Mouse (Mus musculus): ENCODE measurements around the gene Rtn4r. TPM values are rescaled to one million over a fixed set of nuclear protein-coding genes. Genes with fewer than 3 reads are reported as not detected.

The Rtn4r gene
- total RNA-seq (2015; ENCODE audit: low replicate concordance) (0.42 and 0.96 TPM in 2 replicates), total RNA-seq (2017; ENCODE audit: low replicate concordance) (not detected in 2 replicates)

GRCm38 (mm10) chr16:18127241-18127861 lies at the start of gene Rtn4r:
Rtn4r (plus strand) TSS chr16:18127642.
- ATAC-seq (replicated peaks; ENCODE audit: low FRiP score, poor library complexity, severe bottlenecking), result no peak

DNA sequence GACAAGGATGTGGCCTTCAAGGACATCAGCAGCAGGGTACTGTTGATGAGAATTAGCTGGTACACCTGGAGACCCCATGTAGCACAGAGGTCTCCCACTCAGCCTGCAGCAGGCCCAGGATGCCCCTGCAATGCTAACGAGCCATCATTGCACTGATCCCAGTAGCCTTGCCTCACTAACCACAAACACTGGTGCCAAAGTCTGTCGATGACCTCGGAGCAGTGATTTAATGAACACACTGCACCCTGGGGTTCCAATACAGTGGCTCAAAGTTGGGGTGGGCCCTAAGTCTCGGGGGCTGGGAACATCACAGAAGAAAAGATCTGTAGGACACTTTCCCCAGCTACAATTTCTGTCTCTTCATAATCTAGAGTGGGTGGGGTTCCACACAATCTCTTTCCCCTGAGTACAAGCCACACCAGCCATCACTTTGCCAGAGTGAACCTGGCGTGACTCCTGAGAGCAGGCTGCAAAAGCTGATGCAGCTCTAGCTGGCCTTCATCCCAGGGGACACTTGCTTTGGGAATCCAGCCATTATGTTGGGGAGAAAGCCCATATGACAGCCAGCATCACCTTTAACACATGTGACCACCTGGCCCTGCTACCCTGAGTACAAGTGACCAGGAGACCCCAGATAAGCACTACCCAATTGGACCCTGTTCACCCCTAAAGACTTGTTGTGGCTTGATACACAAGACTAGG lies 49.0 kb upstream of the Rtn4r start:
- no peak for ATAC-seq (replicated peaks; ENCODE audit: low FRiP score, poor library complexity, severe bottlenecking)

DNA sequence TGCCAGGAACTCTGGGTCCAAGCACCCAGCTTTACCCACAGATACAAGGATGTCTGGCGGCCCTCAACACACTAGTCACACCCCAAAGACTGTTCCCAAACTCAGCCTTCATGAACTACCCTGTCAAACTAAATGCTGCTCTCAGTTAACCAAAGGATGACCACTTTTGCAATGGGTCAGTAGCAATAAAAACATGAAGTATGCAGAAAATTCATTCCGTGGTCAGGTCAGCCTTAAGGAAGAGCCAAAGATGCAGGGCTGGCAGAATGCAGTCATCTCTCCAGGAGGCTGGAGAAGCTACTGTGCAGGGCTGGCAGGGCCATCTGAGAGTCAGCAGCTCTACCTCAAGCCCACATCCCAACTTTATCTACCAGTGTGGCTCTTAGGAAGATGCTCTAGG lies 48.1 kb upstream of the Rtn4r start:
- ATAC-seq (replicated peaks; ENCODE audit: low FRiP score, poor library complexity, severe bottlenecking), result no peak

DNA sequence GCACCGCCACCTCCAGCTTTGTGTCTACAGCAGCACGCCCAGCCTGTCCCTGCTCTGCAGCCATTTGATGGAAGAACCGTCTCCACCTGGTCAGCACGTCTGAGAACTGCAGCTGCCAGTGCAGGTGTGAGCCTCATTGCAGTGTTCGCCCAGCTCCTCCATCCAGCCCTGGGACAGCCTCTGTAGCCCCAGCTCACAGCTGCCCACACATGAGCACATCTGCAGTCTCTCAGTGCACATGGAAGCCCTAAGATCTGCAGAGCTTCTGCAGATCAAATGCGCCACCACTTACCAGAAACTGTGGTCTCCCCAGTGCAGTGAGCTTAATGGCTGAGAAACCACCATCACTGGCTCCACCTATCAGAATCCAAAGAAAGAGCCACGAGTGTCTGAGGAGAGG lies 47.3 kb upstream of the Rtn4r start:
- ATAC-seq (replicated peaks; ENCODE audit: low FRiP score, poor library complexity, severe bottlenecking), result no peak

- no peak for ATAC-seq (replicated peaks; ENCODE audit: low FRiP score, poor library complexity, severe bottlenecking)
Measured at GRCm38 (mm10) chr16:18081149-18081827, 46.2 kb upstream of the Rtn4r start.

- ATAC-seq (replicated peaks; ENCODE audit: low FRiP score, poor library complexity, severe bottlenecking), result no peak
Measured at GRCm38 (mm10) chr16:18082291-18082690, 45.2 kb upstream of the Rtn4r start.

DNA sequence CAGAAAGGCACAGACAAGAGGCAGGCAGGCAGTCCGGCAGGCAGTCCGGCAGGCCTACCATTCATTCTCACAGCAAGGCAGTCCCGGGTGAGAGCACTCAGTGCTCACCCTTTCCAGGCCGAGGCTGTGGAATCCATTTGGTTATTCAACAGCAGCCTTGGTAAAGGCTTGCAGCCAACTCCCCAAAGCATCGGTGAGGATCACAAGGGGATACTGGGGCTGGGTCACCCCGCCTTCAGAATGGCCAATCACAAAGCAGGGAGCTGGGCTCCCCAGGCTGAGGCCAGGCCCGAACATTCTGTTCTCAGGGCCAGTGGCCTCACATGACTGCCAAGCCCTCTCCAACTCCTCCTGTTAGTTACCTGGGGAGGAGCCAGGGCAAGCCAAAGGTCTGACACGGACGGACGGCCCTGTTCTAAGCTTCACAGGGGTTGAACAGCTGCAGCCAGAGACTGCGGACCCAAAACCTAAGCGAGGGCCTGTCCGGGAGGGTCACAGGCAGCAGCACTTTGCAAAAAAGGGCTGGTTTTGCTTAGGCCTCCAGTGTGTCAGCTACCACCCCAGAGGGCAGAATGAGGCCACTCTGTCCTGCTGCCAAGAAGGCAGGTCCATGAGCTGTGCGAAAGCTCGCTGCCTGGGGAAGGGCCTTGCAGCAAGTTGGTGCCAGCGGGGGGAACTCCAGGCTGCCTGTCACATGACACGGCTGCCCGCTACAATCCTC lies 44.1 kb upstream of the Rtn4r start:
- no peak for ATAC-seq (replicated peaks; ENCODE audit: low FRiP score, poor library complexity, severe bottlenecking)

DNA sequence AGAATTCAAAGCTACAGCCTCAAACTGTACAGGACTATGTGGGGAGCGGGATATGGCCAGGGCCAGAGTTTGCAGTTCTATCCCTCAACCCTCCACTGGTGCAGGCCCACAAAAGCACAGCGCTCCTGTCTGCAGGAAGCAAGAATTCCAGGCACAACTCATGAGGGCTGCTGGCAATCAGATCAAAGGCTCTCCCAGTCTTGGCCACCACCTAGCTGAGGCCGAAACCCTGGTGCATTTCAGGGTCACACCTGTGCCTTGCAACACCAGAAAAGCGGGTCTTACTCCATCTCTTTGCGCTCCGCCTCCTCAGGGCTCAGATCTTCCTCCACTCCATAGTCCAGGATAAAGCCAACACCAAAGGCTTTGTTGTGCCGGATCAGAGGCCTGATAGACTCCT lies 43.2 kb upstream of the Rtn4r start:
- no peak for ATAC-seq (replicated peaks; ENCODE audit: low FRiP score, poor library complexity, severe bottlenecking)

- ATAC-seq (replicated peaks; ENCODE audit: low FRiP score, poor library complexity, severe bottlenecking), result no peak
Measured at GRCm38 (mm10) chr16:18087101-18087500, 40.3 kb upstream of the Rtn4r start.

GRCm38 (mm10) chr16:18096348-18096747 lies 31.1 kb upstream of the Rtn4r start:
- ATAC-seq (replicated peaks; ENCODE audit: low FRiP score, poor library complexity, severe bottlenecking), result no peak

DNA sequence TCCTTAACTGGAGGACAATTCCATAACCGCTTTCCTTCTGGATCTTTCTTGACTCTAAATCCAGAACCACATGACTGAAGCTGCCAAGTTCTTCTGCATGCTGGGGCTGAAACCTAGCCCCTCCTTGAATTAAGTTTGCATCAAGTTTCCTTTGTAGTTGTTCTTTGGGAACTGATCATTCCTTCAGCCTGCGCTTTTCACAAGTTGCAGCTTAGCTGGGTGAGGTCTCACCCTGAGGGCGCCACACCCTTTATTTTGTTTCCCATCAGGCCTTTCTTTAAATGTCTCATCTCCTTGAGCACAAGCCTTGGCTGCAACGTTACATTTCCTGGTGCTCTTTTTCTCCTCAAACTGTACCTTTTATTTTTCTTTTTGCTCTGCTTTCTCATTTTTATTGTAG lies 24.6 kb upstream of the Rtn4r start:
- no peak for ATAC-seq (replicated peaks; ENCODE audit: low FRiP score, poor library complexity, severe bottlenecking)

DNA sequence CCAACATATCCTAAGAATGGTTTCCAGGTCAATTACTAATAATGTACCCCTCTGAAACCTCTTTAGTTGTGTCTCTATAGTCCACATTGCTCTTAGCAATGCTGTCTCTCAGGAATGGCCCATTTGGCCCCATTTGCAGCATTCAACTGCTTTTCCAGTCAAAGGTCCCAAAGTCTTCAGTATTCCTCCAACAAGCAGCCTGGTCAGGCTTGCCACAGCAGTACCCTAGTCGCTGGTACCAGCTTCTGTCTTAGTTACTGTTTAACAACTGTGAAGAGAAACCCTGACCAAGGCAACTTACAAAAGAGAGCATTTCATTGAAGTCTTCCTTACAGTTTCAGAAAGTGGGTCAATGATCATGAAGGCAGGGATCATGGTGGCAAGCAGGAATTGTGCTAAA lies 24.1 kb upstream of the Rtn4r start:
- no peak for ATAC-seq (replicated peaks; ENCODE audit: low FRiP score, poor library complexity, severe bottlenecking)

- ATAC-seq (replicated peaks; ENCODE audit: low FRiP score, poor library complexity, severe bottlenecking), result no peak
Measured at GRCm38 (mm10) chr16:18103808-18104207, 23.6 kb upstream of the Rtn4r start.

DNA sequence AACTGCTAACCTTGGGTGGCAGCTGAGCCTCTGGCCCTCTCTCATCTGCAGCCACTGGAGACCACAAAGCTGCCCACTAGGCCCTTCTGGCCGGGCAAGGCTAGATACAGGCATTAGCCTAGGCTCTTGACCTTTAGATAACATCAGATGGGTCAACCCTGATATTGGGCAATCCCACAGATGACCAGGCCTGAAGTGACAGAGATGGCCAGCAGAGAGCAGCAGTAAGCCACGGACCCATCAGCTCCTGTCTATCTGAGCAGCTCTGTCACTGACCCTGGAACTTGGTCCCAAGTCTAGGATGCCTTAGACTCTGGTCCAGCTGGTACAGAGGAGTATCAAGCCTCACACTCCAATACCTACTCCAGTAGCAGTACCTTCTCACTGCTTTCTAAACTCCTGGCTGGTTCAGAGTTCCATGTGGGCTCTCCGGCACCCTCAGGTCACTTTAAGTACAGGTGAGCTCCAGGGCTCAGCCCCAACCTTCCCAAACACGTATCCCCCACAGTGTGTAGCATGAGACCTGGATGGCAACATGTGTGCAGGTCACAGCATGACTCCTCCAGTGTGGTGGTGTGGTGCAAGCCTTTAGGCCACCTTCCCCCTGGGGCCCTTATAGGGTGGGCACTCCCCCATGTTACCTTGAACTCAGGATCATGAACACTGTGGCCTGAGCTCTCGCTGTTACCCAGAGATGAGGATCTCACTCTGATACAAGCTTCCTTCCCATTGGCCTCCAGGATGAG lies 19.0 kb upstream of the Rtn4r start:
- no peak for ATAC-seq (replicated peaks; ENCODE audit: low FRiP score, poor library complexity, severe bottlenecking)

DNA sequence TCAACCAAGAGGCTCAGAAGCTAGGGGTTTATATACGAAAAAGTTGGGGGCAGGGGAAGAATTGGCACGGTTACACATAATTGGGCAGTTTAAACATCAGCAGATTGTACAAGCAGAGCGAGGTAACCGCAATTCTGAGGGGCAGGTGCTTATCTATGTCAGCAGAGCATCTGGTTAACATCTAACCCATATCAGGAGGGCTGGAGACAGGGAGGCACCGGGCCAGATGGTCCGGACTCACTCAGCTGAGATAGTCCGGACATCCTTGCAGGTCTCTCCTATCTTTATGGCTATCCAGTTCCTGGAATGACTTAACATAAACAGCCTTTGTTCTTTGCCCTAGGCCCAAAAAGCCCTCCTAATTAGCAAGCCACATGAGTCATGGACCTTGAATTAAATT lies 16.4 kb upstream of the Rtn4r start:
- ATAC-seq (replicated peaks; ENCODE audit: low FRiP score, poor library complexity, severe bottlenecking), result no peak

GRCm38 (mm10) chr16:18116467-18116866 lies 11.0 kb upstream of the Rtn4r start:
- ATAC-seq (replicated peaks; ENCODE audit: low FRiP score, poor library complexity, severe bottlenecking), result no peak

- no peak for ATAC-seq (replicated peaks; ENCODE audit: low FRiP score, poor library complexity, severe bottlenecking)
Measured at GRCm38 (mm10) chr16:18118285-18118684, 9.2 kb upstream of the Rtn4r start.

GRCm38 (mm10) chr16:18119031-18119730 lies 8.3 kb upstream of the Rtn4r start:
- ATAC-seq (replicated peaks; ENCODE audit: low FRiP score, poor library complexity, severe bottlenecking), result no peak

DNA sequence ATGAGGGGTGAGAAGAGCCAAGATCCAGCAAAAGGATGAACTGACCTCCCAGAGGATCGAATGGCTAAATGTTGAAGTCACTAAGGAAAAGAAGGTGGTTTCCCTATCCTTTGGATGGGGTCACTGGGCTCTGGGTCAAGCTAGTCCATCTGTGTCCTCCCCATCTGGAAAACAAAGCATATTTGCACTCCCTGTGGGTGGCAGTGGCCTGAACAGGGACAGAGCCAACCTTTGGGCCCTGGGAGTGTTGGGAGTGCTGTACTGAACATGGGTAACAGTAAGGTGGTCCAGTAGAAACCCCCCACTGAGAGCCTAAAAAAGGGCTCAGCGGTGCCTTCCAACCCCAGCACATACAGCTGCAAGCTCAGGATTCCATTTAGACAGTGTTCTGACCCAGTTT lies 4.7 kb upstream of the Rtn4r start:
- no peak for ATAC-seq (replicated peaks; ENCODE audit: low FRiP score, poor library complexity, severe bottlenecking)

Data from erythroblast, adult 5-6 weeks (primary cell).